Mouse (Mus musculus) kidney, embryonic 15.5 days (tissue): Measurements from ENCODE around the gene Tomm40l. TPM values are rescaled to one million over a fixed set of nuclear protein-coding genes. Genes with fewer than 3 reads are reported as not detected.
A peak's percentile ranks its signal among the peaks of the same experiment; 100 is the strongest.

Source experiments
- ATAC-seq: fragments of 200-750 bp; cut with Nextera tagmentation; replicated peaks from 2 replicates; pipeline ENCODE4 v1.8.0; 2017; ENCODE audit warnings: moderate TSS enrichment; ENCODE audit not compliant: low FRiP score
- H3K27ac ChIP-seq: fragments of 300-500 bp; sonication (generic); 2 replicates; pipeline ENCODE4 v1.5.1; 2015; ENCODE audit warnings: mild to moderate bottlenecking, inconsistent platforms
- H3K27me3 ChIP-seq: fragments of 300-500 bp; sonication (generic); 2 replicates; pipeline ENCODE4 v1.6.1; 2015; ENCODE audit warnings: inconsistent platforms
- H3K36me3 ChIP-seq: fragments of 300-500 bp; sonication (generic); 2 replicates; pipeline ENCODE4 v1.6.1; 2015; ENCODE audit warnings: inconsistent platforms
- H3K4me1 ChIP-seq: fragments of 300-500 bp; sonication (generic); 2 replicates; pipeline ENCODE4 v1.6.1; 2015; ENCODE audit warnings: inconsistent platforms
- H3K4me2 ChIP-seq: fragments of 300-500 bp; sonication (generic); 2 replicates; pipeline ENCODE4 v1.6.1; 2015; ENCODE audit warnings: moderate library complexity, mild to moderate bottlenecking, inconsistent platforms
- H3K4me3 ChIP-seq: fragments of 300-500 bp; sonication (generic); replicated peaks from 2 replicates; pipeline ENCODE4 v1.5.1; 2015; ENCODE audit warnings: mild to moderate bottlenecking, inconsistent platforms
- H3K9ac ChIP-seq: fragments of 300-500 bp; sonication (generic); 2 replicates; pipeline ENCODE4 v1.6.1; 2015; ENCODE audit warnings: mild to moderate bottlenecking, inconsistent platforms
- H3K9me3 ChIP-seq: fragments of 300-500 bp; sonication (generic); replicated peaks from 2 replicates; pipeline ENCODE4 v1.6.1; 2016; ENCODE audit warnings: inconsistent platforms
- WGBS: fragments of 180-500 bp; shearing (Covaris S2); methylation state at CpG from one replicate; pipeline ENCODE4 v1.1.7; 2015; ENCODE audit warnings: mixed read lengths; 5-methylcytosine and 5-hydroxymethylcytosine counted together
- polyA plus RNA-seq: library from polyadenylated mRNA; unstranded; fragments of >200 nt; fragmentation: Nextera tagmentation; extraction: Ambion mirVana; gene quantifications from 2 replicates; pipeline ENCODE4 v1.2.1, GENCODE M21; 2015

Gene Tomm40l
- polyA plus RNA-seq, 1 experiment from 2014 or later: 35.4 TPM

DNA sequence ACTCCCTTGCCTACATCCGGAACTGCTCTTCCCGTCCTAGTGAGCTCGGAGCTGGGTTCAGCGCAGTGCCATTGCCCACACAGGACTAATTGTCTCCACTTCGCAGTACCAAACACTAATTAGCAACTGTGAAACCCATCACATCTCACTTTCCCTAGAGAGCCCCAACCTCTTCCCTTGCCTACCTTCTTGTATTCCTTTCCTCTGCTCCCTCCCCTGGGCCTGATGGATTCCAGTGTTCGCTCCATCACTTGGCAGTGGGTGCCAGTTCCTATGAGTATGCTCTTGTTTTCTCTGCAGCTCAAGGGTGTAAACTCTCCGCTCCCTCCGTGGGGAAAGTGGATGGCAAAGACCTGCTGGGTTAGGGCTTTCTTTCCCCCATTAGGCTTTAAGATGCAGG is 36.7 kb downstream of the Tomm40l start:
- H3K9me3 ChIP-seq: no peaks in the 10 kb centered on the region
- WGBS: 67% methylated on average over 8 of the region's 8 CpGs
- no peak overlapping the region for H3K4me2 ChIP-seq
- no peaks in the 10 kb centered on the region for H3K36me3 ChIP-seq
- H3K4me3 ChIP-seq: no peak overlapping the region
- no peak overlapping the region for H3K9ac ChIP-seq
- H3K4me1 ChIP-seq: peaks cover 12% of the 10 kb centered on the region
- H3K27me3 ChIP-seq: peaks cover 2% of the 10 kb centered on the region; the same call in 1 of the 2 replicates
- no peak overlapping the region for H3K27ac ChIP-seq
- no peak for ATAC-seq

DNA sequence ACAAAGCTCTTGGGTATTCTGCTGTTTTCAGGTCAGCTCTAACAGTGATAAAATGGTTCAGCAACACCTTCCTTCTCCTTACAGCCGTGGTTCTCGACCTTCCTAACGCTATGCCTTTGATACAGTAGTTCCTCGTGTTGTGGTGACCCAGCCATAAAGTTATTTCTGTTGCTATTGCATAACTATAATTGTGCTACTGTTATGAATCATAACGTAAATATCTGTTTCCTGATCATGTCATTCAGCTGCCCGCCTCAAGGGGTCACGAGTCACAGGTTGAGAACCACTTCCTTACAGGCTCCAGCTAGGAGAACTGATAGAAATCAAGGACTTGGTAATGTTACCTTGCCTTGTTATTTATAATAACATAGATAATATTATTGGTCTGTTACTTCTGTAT is 38.0 kb downstream of the Tomm40l start:
- H3K4me2 ChIP-seq: no peak overlapping the region
- H3K36me3 ChIP-seq: no peaks in the 10 kb centered on the region
- H3K9ac ChIP-seq: no peak overlapping the region
- no peak for ATAC-seq
- no peaks in the 10 kb centered on the region for H3K9me3 ChIP-seq
- 68% methylated on average over 7 of the region's 7 CpGs for WGBS
- peaks cover 5% of the 10 kb centered on the region for H3K4me1 ChIP-seq
- no peak overlapping the region for H3K4me3 ChIP-seq
- no peaks in the 10 kb centered on the region for H3K27me3 ChIP-seq
- H3K27ac ChIP-seq: no peak overlapping the region

DNA sequence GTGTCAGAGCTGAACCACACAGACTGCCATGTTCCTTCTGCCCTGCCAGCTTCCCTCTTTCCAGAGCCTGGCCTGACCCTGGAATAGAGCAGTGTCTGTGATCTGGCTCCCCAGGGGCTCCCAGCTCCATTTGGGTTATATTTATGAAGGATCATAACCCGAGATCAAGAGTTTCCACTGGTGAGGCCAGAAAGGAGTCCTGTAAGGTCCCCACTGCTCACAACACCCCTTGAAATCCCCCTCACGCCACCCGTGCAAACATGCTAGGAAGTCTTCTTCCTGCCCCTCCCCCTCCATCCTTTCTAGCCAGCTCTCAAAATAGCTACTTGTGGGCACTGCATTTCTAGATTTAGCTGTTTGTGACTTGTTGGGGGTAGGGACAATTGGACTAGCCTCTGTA is 38.7 kb downstream of the Tomm40l start:
- no peak for ATAC-seq

DNA sequence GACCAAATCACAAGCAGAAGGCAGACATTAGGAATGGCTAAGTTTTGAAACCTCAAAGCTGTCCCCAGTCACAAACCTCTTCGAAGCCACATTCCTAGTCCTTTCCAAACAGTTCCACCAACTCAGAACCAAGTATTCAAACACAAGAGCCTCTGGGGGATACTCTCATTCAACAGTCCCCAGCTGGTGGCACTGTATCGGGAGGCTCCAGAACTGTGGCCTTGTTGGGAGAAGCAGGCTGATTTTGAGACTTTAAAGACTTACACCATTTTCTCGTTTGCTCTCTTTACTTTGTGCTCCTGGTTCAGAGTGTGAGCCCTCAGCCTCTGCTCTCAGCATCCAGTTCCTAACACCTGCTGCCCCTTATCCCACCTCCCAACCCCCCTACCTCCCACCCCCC is 39.3 kb downstream of the Tomm40l start:
- 81% methylated on average over 3 of the region's 3 CpGs for WGBS
- no peaks in the 10 kb centered on the region for H3K9me3 ChIP-seq
- ATAC-seq: no peak
- no peaks in the 10 kb centered on the region for H3K36me3 ChIP-seq
- H3K9ac ChIP-seq: no peak overlapping the region
- H3K4me2 ChIP-seq: no peak overlapping the region
- H3K27me3 ChIP-seq: no peaks in the 10 kb centered on the region
- H3K4me3 ChIP-seq: no peak overlapping the region
- no peak overlapping the region for H3K27ac ChIP-seq
- H3K4me1 ChIP-seq: no peaks in the 10 kb centered on the region

More for the DNA sequence above, 38.7 kb downstream of the Tomm40l start:
- no peak overlapping the region for H3K4me3 ChIP-seq
- H3K27ac ChIP-seq: peak overlapping the region; percentile 42; the same call in 1 of the 2 replicates
- no peaks in the 10 kb centered on the region for H3K9me3 ChIP-seq
- H3K4me2 ChIP-seq: no peak overlapping the region
- WGBS: 71% methylated on average over 3 of the region's 3 CpGs
- H3K4me1 ChIP-seq: no peaks in the 10 kb centered on the region
- H3K27me3 ChIP-seq: no peaks in the 10 kb centered on the region
- no peak overlapping the region for H3K9ac ChIP-seq
- H3K36me3 ChIP-seq: no peaks in the 10 kb centered on the region

DNA sequence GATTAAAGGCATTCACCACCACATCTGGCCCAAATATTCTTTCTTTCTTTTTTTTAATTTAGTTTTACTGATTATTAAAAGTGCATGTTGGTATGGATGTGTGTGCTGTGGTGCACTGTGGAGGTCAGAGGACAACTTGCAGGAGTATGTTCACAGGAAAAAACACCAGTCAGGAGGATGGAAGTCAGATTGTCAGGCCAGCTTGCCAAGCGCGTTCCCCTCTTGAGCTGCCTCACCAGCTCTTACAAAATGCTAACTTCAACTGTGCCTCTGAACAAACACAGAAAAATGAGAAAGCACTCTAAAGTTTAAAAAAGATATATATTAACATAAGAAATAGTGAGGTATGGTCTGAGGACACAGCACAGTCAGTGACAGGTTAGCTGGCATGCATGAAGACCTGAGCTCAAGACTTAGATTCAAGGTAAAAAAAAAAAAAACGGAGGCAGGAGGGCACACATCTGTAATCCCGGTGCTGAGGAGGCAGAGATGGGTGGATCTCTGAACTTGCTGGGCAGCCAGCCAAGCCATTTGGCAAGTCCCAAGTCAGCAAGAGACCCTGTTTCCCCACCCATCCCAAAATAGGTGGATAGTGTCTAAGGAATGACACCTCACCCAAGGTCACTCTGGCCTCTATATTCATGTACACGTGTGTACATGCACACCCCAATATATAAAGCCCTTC is 42.7 kb downstream of the Tomm40l start:
- no peak overlapping the region for H3K9ac ChIP-seq
- H3K9me3 ChIP-seq: no peaks in the 10 kb centered on the region
- no peaks in the 10 kb centered on the region for H3K4me1 ChIP-seq
- no peak overlapping the region for H3K27ac ChIP-seq
- no peaks in the 10 kb centered on the region for H3K27me3 ChIP-seq
- no peak overlapping the region for H3K4me3 ChIP-seq
- ATAC-seq: no peak
- H3K4me2 ChIP-seq: no peak overlapping the region
- WGBS: 64% methylated on average over 5 of the region's 5 CpGs
- no peaks in the 10 kb centered on the region for H3K36me3 ChIP-seq

DNA sequence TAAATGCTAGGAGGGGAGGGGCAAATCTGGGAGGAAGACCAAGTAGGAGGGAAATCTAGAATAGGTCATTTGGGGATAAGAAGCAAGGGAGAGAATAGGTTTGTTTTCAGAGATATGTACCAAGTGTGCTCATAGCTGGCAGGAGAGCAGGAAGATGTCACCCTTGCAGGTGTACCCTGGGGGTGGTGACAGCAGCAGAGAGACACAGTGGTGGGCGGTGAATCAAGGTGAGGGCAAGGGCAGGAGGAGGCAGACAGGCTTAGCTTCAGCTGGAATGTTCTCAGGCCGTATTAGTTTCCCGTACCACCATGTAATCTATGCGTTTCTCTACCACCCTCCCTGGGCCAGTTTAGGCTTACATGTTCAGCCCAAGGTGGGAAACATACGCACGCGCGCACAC is 49.5 kb downstream of the Tomm40l start:
- no peak for ATAC-seq
- Histone ChIP-seq H3K27ac (no peak overlapping the region), H3K27me3 (no peaks in the 10 kb centered on the region), H3K4me3 (no peak overlapping the region), H3K36me3 (no peaks in the 10 kb centered on the region), H3K4me2 (no peak overlapping the region), H3K4me1 (peaks cover 1% of the 10 kb centered on the region), H3K9ac (no peak overlapping the region), H3K9me3 (no peaks in the 10 kb centered on the region)
- WGBS: 99% methylated on average over 8 of the region's 8 CpGs

DNA sequence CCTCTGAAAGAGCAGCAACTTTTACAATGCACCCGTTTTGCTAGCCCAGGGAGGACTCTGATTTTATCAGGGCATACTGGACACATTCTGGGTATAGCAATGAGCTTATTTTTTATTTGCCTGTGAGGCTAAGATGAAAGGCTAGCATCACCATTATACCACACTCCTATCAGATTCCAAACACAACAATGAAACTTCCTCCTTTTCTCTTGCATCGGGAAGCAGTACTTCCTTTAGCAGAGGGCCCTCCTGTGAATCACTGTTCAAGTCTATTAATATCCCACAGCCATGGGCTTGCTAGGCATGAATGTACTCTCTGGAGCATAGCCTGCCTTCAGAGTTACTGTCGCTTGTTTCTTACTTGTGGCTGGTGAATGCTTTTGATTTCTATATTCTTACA is 51.2 kb downstream of the Tomm40l start:
- no peak overlapping the region for H3K4me3 ChIP-seq
- ATAC-seq: peak; percentile 74; the same call in 1 of the 2 replicates
- peaks cover 3% of the 10 kb centered on the region for H3K4me1 ChIP-seq
- peak overlapping the region; percentile 77 for H3K27ac ChIP-seq
- WGBS: 23% methylated on average over 3 of the region's 3 CpGs
- H3K4me2 ChIP-seq: no peak overlapping the region
- no peaks in the 10 kb centered on the region for H3K9me3 ChIP-seq
- no peaks in the 10 kb centered on the region for H3K27me3 ChIP-seq
- H3K9ac ChIP-seq: no peak overlapping the region
- H3K36me3 ChIP-seq: no peaks in the 10 kb centered on the region

DNA sequence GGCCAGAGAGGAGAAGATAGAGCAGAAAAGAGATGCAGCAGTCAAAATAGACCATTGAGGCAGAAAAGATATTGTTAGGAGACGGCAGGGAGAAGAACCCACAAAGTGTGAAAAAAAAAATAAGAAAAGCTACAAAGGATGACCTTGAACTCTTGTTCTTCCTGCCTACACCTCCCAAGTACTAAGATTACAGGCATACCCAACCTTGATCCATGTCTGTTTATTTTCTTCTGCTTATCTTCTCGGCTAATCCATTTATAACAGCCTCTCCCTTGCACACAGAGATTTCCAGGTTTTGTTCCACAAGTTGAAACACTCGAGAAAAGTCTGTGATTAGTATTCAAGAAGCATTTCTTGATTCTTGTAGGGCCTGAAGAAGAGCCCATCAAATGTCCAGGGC is 52.4 kb downstream of the Tomm40l start:
- 55% methylated on average over 3 of the region's 3 CpGs for WGBS
- Histone ChIP-seq H3K9ac (no peak overlapping the region), H3K27ac (no peak overlapping the region), H3K4me1 (peaks cover 7% of the 10 kb centered on the region), H3K9me3 (no peaks in the 10 kb centered on the region), H3K27me3 (no peaks in the 10 kb centered on the region), H3K4me2 (no peak overlapping the region), H3K4me3 (no peak overlapping the region), H3K36me3 (no peaks in the 10 kb centered on the region)
- no peak for ATAC-seq

DNA sequence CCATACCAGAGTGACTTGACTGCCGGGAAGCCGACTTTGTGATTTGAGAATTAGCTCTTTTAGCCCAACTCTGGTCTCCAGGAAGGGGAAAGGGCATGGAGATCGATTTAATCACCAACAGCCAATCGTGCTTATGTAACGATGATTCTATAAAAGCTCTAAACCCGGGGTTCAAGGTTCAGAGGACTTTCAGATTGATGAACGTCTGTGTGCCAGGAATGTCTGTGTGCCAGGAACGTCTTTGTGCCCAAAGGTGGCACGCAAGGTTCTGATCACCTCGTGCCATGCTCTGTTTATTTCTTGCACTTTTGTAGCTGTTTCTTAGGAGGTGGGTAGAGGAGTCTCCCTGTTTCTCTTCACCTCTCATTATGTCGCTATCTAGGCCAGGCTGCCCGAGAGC is 53.4 kb downstream of the Tomm40l start:
- no peak overlapping the region for H3K9ac ChIP-seq
- no peaks in the 10 kb centered on the region for H3K9me3 ChIP-seq
- H3K4me1 ChIP-seq: peaks cover 7% of the 10 kb centered on the region
- ATAC-seq: no peak
- no peak overlapping the region for H3K27ac ChIP-seq
- H3K27me3 ChIP-seq: no peaks in the 10 kb centered on the region
- 88% methylated on average over 12 of the region's 12 CpGs for WGBS
- no peaks in the 10 kb centered on the region for H3K36me3 ChIP-seq
- no peak overlapping the region for H3K4me3 ChIP-seq
- no peak overlapping the region for H3K4me2 ChIP-seq

Other genes starting within 250 kb of the Tomm40l start
- gene Fcgr2b, start 246.0 kb downstream of the Tomm40l start, polyA plus RNA-seq: 1.8 and 2.8 TPM in 2 replicates
- gene Fcgr4, start 203.6 kb downstream of the Tomm40l start, polyA plus RNA-seq: 1.2 and 1.3 TPM in 2 replicates
- 7.8 and 10.5 TPM in 2 replicates for gene Fcgr3, start 157.6 kb downstream of the Tomm40l start, polyA plus RNA-seq
- gene Cfap126, start 108.6 kb downstream of the Tomm40l start, polyA plus RNA-seq: 2.0 and 2.1 TPM in 2 replicates
- gene Sdhc, start 71.9 kb downstream of the Tomm40l start, polyA plus RNA-seq: 307 and 309 TPM in 2 replicates
- gene Mpz, start 71.8 kb downstream of the Tomm40l start, polyA plus RNA-seq: 0.86 and 0.99 TPM in 2 replicates
- 2.8 and 4.0 TPM in 2 replicates for gene Pcp4l1, start 26.2 kb downstream of the Tomm40l start, polyA plus RNA-seq
- 0.26 and 0.81 TPM in 2 replicates for gene Nr1i3, start 8.5 kb downstream of the Tomm40l start, polyA plus RNA-seq
- 45.5 and 97.5 TPM in 2 replicates for gene Apoa2, start 2.5 kb upstream of the Tomm40l start, polyA plus RNA-seq
- 35.0 and 36.9 TPM in 2 replicates for gene Fcer1g, start 11.9 kb upstream of the Tomm40l start, polyA plus RNA-seq
- 10.7 and 11.6 TPM in 2 replicates for gene Adamts4, start 27.9 kb upstream of the Tomm40l start, polyA plus RNA-seq
- gene Ndufs2, start 28.9 kb upstream of the Tomm40l start, polyA plus RNA-seq: 276 and 283 TPM in 2 replicates
- gene B4galt3, start 47.8 kb upstream of the Tomm40l start, polyA plus RNA-seq: 80.4 and 94.3 TPM in 2 replicates
- 63.0 and 65.4 TPM in 2 replicates for gene Ppox, start 58.7 kb upstream of the Tomm40l start, polyA plus RNA-seq
- gene Usp21, start 65.5 kb upstream of the Tomm40l start, polyA plus RNA-seq: 87.7 and 97.8 TPM in 2 replicates
- gene Ufc1, start 72.5 kb upstream of the Tomm40l start, polyA plus RNA-seq: 106 and 118 TPM in 2 replicates
- gene Dedd, start 106.6 kb upstream of the Tomm40l start, polyA plus RNA-seq: 53.1 and 55.7 TPM in 2 replicates
- 47.8 and 50.5 TPM in 2 replicates for gene Nit1, start 123.1 kb upstream of the Tomm40l start, polyA plus RNA-seq
- 122 and 130 TPM in 2 replicates for gene Pfdn2, start 123.2 kb upstream of the Tomm40l start, polyA plus RNA-seq
- gene Klhdc9, start 138.3 kb upstream of the Tomm40l start, polyA plus RNA-seq: 2.6 TPM in 2 replicates
- 3.0 and 3.5 TPM in 2 replicates for gene Nectin4, start 147.6 kb upstream of the Tomm40l start, polyA plus RNA-seq
- gene Arhgap30, start 166.4 kb upstream of the Tomm40l start, polyA plus RNA-seq: 1.2 and 1.6 TPM in 2 replicates
- gene Usf1, start 188.8 kb upstream of the Tomm40l start, polyA plus RNA-seq: 71.2 and 90.9 TPM in 2 replicates
- 6.8 and 7.5 TPM in 2 replicates for gene Tstd1, start 196.4 kb upstream of the Tomm40l start, polyA plus RNA-seq
- gene F11r, start 215.0 kb upstream of the Tomm40l start, polyA plus RNA-seq: 137 TPM in 2 replicates